Mouse (Mus musculus): Measurements from ENCODE around the gene Mrpl44. TPM values are rescaled to one million over a fixed set of nuclear protein-coding genes. Genes with fewer than 3 reads are reported as not detected.

Mrpl44 gene
- total RNA-seq, 4 experiments from 2014 or later, result 47.6 to 68.9 (median 55.5) TPM

Other genes starting within 250 kb of the Mrpl44 start
- gene Ap1s3, start 104.0 kb upstream of the Mrpl44 start, total RNA-seq (2022), result 1 to 10 TPM in 2 of 4 experiments, under 1 TPM in 2; 0.67 to 1.2 (median 0.96) TPM
- 10 to 100 TPM; 49.9 to 67.8 (median 54.9) TPM for gene Wdfy1, start 125 bp downstream of the Mrpl44 start, total RNA-seq (2022)
- 10 to 100 TPM; 12.5 to 24.0 (median 16.7) TPM for gene Serpine2, start 85.2 kb downstream of the Mrpl44 start, total RNA-seq (2022)